Mouse (Mus musculus) frontal cortex, postnatal 10 days (tissue): Measurements from ENCODE around the gene Rph3al.

Experiments used
- DNase-seq, 2 experiments: peaks; one replicate each; pipeline ENCODE4 v3.0.0; 2022; ENCODE audit warnings: low spot score in 2 of 2, mixed read lengths in 1 of 2

Rph3al gene

DNA sequence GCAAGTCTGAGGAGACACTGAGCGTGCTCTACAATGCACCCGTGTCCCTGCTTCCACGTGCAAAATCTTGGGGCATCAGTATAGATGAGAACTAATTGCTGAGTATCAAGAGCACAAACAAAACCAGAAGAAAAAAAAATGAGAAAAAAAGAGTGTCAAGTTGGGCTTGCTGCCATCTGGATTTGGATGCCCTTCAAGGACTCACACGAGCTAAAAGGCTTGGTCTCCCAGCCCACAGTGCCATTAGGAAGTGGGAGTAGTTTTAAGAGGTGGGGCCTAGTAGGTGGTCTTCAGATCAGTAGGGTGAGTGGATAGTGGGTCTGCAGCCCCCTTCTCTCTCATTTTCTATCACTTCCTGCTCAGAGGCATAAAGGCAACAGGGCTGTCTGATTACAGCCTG lies 75.8 kb downstream of the Rph3al start:
- DNase-seq: no peak

DNA sequence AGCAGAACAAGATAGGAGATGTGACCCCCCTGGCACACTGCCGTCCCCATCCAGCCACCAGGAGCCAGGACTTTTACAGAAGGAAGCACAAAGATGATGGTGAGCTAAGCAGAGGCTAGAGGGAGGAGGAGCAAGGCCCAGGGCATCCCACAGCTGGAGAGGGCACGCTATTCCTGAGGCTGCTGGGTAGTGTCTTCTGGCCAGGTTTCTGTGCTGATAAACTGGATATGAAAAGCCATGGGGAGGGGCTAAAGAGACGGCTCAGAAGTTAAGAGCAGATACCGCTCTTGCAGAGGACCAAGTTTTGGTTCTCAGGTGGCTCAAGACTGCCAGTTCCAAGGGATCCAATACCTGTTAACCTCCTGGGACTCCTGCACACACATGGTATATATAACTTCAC lies 76.6 kb downstream of the Rph3al start:
- DNase-seq: no peak

DNA sequence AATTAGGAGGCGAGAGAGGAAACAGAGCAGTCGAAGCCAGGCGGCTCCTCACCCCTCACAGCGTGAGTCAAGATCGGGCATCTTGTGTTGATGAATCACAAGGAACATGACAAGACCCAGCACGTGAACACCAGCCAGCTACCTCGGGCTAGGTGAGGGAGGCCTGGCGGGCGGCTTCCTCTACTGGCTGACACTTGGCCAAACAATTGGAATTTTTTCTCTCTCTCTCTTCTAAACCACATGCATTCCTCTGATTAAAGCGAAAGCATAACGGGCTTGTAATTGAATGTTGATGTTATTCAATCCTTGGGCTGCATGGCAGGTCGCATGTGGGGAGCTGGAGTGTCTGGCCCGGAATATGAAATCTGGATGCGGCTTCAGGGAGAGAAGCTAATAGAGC lies 77.0 kb downstream of the Rph3al start:
- DNase-seq: no peak

DNA sequence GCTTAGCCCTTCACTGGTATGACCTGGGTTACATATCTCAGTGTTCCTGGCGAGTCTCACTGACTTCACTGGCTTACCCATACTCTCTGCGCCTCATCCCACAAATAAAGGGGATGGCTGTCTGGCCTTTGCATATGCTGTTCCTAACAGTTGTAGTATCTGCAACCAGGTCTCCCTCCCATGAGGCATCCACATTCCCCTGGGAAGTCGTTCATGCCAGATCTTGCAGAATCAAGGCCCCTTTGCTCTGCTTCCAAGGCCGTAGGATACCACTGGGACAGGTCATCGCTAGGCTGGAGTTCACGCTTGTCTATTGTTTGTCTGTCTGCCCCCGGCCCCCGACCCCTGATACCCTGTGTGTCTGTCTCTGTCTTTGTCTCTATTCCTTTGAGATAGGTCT lies 78.8 kb downstream of the Rph3al start:
- DNase-seq: no peak

DNA sequence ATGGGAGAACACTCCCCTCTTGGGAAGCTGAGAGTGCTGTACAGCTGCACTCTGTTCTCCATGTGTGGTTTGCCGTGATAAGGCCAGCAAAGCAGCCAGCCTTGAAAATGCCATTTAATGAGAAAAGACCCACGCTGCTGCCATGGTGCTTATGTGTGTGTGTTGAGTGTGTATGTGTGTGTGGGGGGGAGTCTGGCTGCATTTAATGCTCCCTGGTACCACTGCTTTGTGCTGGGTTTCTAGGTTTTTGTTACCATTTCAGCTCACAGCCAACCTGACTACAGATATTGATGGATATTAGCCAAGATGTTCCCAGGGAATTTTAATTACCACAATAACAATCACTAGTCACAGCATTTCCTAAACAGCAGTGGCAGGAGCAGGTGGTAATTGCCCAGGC lies 79.3 kb downstream of the Rph3al start:
- DNase-seq: no peak

DNA sequence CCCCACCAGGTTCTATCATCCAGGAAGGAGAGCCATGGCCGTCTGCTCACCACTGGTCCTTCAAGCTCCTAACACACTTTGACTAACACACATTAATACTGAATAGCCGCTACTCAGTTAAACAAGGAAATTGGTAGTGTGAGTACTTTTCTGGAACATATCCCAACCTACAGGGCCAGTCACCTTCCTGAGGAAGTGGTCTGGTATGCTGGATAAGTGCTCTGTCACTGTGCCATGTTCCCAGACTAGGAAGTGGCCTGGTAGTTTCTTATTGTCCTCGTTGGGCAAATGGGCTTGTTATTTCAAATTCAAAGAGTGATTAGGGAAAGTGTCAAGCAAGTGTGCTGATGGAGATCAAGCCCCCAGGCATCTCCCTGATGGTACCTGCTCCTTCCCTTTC lies 80.4 kb downstream of the Rph3al start:
- no peak for DNase-seq

DNA sequence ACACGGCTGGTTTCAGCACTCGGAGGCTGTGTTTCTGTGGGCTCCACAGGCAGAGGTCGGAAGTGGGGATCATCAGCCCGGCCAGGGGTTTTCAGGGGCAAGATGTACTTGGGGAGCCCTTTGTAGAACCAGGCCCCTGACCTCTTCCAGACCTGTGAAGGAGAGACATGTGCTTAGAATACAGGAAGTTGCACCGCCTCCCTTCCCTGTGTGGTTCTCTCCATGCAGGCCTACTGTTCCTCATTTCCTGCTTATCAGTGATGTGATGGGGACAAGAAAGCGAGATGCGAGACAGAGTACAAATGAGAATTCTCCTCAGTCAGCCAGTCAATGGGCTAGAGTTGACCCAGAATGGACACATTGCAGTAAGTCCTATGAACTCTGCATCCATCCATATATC lies 83.9 kb downstream of the Rph3al start:
- DNase-seq: no peak

DNA sequence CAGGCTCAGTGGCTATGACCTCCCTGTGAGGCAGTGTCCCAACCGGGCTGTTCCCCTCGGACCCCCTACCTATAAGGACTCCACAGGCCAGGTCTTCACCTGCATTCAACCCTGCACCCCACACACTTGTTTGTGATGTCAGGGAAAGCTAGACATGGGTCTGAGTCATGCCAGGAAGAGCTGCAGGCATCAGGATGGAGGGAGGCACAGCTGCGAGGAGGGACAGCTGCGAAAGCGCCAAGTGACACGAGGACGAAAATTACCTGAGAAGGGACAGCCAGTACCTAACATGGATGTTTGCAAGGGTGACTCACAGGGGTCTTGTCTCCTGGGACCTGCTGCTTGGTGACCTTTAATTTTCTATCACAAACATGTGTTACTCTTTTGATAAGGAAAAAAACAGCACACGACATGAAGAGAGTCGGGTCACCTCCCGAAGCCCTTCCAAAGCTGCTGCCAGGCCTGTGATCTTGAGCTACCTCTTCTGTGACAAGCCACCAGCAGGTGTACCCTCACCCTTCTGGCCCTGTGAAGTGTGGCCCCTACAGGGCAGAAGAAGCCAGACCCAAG lies 85.1 kb downstream of the Rph3al start:
- DNase-seq: no peak

DNA sequence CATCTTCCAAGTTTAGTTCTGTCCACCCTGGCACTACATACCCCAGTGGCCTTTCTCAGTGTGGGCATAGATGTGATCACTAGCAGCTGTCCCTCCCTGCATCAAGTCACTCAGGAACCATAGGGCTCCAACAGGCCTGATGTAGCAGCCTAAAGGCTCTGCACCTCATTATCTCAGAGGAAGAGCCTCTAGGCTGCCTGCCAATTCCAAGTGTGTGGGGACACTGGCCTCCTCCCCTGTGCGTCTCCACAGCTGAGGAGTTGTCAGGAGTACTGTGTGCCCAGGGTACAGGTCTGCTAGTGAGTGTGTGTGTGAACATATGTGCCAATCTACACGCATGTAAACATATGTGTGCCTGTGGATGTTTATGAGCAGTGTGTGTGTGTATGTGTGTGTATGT lies 85.7 kb downstream of the Rph3al start:
- no peak for DNase-seq

DNA sequence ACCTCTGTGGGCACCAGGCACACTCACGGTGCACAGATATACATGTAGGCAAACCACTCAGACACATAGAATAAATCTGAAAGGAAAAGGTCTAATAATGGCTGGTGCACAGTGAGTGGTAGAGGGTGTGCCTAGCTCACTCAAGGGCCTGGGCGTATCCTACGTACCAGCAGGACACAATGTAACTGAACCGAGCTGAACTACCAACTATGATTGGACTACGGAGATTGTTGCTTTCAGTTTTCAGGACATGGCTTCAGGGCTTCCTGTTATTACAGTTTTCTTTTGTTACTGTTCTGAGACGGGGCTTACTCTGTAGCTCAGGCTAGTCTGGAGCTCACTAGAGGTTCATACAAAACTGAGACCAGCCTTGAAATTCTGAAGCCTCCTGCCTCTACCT lies 88.7 kb downstream of the Rph3al start:
- DNase-seq: no peak

DNA sequence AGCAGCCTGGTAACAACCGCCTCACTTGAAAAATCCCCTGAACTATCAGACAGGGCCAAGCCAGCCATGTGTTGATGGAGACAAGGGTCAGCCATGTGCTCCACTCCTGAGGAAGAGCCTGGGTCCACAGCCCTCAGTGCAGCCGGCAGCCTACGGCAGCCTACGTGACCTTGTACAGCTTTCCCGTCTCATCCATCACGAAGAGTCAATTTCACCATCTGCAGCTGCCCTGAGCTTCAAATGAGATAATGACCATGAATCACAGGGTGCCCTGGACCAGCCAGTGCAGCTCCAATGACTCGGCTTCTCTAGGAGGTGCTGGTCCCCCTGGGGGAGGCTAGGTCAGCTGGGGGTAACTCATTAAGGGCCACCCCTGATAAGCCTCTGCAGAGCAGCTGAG lies 91.6 kb downstream of the Rph3al start:
- no peak for DNase-seq

DNA sequence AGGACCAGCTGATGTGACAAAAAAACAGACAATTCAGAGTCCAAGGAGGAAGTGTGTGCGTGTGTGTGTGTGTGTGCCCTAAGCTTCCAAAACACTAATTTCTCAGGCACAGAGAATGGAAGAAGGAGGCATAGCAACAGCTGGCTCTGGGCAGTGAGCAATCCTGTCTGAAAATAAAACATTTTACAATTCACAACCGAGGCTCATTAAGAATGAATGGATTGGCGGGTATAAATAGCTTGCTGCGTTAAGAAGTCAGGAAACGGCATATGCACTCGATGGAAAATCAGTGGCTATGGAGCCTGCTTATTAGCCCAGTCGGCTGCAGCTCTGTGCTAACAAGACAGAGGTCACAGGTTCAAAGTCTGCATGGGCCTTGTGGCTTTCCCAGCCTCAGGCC lies 92.6 kb downstream of the Rph3al start:
- DNase-seq: no peak

DNA sequence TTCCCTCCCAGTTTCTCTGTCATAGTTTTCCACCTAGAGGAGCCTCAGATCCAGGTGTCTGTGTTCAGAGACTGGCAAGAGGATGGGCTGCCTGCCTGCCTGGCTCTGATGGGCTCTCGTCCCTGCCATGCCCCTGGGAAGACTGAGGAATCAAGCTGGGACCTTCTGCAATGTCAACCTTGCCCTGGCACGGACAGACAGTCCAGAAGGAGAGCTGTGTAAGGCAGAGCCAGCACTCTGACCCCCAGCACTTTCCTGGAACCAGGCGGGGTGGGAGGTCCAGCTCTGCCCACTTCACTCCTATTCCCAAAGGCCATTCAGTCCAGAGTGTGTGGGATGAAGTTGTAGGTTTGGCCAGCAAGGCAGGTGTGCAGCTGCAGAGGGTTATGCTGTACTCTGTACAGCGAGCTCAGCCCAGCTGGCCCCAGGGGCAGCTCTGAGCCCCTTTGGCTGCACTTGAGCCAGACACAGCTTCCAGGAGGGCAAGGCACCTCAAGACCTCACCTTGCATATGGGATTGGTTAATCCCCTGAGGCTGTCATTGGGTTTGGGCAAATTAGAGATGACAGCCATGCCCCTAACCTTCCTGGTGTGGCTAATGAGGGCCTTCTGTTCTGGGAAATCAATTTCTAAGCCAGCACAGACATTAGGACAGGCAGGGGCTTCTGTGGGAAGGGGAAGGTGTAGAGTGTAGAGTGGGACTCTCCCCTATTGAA lies 95.2 kb downstream of the Rph3al start:
- DNase-seq: no peak

DNA sequence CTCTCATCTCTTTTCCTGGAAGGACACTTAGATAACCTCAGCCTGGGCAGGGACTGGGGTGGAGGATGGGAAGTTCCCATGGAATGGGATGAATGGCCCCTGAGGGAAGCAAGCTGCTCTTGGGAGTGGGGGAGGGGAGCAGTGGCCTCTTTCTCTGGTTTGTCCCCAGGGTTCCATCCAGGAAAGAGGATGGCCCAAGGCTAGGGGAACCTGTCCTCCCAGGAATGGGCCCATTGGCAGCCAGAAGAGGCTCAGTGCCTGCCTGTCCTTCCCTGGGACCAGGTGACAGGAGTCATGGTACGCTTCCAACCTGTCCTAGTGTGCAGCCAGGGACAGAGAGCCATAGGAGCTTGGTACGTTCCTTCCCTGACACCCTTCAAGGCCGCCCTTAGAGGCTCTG lies 96.7 kb downstream of the Rph3al start:
- DNase-seq: no peak

DNA sequence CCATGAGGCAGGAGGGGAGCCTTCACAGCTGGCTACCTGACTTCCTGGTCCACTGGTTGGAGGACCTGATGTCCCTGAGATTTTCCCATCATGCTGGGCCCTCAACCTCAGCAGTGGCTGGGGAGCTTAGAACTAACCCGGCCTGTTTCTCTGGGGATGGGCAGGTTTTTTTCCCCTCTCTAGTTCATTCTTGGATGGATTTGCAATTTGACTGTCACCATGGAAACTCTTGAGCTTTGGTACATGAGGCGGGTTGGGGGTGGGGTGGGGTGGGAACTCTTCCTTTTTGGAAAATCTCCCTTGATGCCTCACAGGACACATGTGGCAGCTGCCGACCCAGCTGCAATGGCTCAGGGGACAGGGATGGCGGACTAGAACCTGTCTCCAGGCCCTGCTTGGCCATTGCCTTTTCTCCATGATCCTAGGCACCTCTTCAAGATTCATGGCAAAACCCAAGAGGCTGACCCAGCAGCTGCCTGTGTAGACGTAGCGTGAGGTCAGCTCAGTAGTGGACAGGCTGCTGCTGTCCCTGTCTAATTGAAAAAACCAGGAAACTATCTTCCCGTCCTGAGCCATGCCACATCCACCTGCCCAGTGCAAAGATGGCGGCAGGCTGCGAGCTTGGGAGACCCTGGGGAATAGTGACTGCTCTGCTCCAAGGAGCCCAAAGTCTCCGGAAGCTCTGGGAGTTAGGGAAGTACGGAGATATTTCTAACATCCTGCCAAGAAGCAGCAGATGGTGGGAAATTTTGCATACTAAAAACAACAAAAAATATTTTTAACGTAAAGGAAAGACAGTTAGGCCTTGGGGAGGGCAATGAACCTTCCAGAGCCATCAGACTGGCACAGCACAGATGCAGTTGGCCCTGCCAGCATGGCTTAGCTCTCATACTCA lies 98.4 kb downstream of the Rph3al start:
- no peak for DNase-seq

DNA sequence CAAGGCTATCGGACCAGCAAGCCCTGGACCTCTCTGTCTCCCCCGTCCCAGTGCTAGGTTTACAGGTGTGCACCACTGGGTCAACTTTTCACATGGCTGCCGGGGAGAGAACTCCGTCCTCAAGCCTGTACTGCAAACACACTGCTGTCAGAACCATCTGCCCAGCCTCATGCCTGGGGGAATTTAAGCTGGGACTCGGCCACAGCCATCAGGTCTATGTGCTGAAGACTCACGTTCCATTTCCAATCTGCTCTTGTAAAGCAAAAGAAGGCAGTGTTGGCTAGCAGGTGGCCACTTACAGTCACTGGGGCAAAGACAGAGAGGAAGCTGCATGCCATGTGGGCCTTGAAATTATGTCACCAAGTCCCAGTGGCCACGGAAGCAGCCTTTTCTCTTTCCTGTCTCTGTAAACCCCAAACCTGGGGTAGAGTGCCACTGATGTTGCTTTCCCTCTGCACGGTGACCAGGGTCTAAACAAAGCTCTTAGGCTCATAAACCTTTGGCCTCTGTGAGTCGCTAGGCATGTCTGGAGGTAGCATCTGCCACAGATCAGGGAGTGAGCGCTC lies 99.3 kb downstream of the Rph3al start:
- no peak for DNase-seq

DNA sequence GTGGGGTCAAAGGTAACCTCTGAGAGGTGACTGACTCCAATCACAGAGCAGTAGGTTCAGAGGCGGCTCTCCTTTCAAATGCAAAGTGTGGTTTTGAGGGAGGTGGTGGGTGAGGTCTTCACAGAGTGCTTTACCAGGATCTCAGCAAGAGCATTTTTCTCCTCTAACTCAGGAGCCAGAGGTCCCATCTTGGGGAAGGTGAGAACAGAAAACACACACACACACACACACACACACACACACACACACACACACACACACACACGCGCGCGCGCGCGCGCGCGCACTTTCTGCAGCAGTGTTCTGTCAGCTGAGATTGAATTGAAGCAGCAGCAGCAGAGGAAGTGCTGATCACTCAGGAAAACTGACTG lies 102.0 kb downstream of the Rph3al start:
- no peak for DNase-seq

DNA sequence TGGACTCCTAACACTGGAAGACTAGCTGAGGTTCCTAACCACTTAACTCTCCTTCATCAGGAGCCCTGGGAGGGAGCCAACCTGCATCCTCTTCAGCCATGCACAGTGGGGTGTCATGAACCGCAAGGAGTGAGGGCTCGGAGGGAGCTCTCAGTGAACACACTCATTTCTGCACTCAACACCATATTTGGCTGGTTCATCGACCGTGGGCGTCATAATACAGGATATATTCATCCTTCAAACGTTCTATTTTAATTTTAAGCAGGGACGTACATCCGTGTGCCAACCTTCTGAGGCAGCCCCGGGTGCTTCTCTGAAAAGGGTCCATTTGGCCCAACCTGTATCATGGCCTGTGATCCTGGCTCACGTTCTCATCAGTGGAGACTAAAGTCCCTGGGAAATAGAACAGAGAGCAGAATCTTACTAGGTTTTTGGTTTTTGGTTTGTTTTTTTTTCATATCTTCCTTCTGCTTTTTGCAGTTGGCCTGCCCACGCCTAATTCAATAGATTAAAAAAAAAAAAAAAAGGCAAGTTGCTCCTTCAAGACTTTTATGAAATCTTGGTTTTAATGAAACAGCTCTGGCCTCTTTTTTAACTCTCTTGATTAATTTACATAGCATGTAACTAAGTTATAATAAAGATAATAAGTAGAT lies 102.5 kb downstream of the Rph3al start:
- DNase-seq: no peak

DNA sequence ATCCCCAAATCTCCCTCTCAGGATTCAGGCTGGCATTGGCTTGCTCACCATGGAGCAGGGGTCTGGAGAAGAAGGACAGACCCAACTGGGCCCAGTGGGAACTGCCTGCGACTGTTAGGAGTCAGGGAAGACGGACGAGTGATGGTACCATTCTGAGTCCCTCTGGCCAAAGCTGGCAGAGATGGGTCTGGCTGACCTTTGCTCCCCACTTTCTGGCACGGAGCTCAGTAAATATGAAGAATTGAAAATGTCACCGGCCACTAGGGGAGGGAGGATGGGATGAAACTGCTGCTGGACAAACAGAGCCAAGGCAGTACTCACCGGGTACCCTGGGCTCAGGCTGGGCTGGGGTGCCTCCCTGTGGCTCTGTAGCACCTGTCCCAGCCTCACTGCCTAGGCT lies 105.1 kb downstream of the Rph3al start:
- DNase-seq: no peak

DNA sequence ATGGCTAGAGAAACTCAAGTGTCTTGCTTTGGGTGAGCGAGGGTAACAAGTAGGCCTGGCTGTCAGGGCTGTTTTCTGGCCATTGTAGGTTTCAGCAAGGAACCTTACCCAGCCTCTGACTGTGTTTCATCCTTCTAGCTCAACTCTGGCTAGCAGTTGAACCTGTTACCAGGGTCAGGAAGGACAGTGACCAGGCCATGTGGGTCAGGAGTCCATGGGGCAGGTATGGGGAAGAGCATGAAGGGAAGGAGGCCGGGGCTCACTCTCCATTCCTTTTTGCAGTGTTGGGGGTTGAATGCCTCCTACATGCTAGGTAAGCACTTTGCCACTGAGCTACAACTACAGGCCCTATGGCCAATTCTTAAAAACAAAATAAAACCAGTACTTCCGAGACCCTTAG lies 107.8 kb downstream of the Rph3al start:
- DNase-seq: no peak

DNA sequence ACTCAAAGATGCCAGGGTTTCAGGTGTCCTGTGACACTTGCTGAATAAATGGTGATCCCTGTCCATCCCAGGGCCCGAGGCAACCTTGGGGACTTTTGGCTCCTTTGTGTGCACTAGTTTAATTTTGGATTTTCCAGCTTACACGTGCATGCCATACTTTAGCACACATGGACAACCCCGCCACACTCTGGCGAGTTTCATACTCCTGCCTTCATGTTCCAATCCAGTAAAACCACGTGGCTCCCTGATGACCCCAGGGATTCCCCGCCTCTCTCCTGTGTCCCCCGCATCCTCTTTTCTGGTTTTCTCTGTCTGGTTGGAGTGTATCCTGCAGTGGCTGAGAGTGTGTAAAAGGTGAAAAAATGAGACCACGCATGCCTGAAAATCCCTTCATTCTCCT lies 110.8 kb downstream of the Rph3al start:
- no peak for DNase-seq

DNA sequence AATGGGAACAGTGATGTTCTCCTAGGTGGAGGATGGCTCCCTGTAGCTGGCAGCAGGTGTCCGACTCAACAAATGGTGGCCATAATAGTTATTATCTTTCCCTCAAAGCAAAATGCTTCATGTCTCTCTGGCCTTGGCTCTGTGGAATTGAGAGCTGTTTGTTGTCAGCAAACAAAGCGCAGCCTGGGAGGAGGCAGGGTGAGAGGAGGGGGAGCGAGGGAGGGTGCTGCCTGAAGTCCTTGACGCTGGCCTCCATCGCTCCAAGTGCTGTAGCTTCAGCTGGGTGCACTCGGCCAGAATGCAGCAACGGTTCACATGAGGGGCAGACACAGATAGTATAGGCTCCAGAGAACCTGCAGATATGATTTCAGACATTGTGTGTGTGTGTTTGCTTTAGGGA lies 114.7 kb downstream of the Rph3al start:
- no peak for DNase-seq
